Mouse (Mus musculus) heart, postnatal 0 days (tissue): ENCODE results near the gene Map3k10.

Experiments
- CTCF ChIP-seq: IDR thresholded peaks from 2 replicates; pipeline ENCODE4 v1.5.1; 2016; ENCODE audit warnings: antibody characterized with exemption, control low read depth, low read depth
- EP300 ChIP-seq: IDR thresholded peaks from 2 replicates; pipeline ENCODE4 v1.6.1; 2016; ENCODE audit warnings: antibody characterized with exemption, low read depth

DNA sequence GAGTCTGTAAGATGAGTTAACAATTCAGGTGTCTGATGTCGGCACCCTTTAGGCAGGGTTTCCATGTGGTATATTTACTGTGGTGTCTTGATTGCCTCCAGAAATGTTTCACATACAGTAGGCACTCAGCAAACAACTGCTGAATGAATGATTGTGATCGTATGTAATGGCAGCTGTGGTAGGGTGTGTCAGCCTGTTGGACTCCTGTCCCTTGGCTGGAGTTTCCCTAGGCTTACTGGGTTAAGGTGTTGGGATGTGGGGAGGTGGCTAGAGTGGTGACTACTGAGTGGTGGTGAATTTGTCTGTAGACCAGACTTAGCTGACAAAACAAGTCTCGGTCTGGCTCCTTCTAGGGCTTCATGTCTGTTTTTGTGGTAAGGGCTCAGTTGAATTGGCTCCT is 64.0 kb downstream of the Map3k10 start:
- TF ChIP-seq CTCF = no peak
- TF ChIP-seq EP300 = no peak
